Mouse (Mus musculus): ENCODE results near the gene Wdfy1. TPM values are rescaled to one million over a fixed set of nuclear protein-coding genes. Genes with fewer than 3 reads are reported as not detected.

Gene Wdfy1
- total RNA-seq, 2 experiments from 2014 or later = 39.3 to 42.0 TPM

DNA sequence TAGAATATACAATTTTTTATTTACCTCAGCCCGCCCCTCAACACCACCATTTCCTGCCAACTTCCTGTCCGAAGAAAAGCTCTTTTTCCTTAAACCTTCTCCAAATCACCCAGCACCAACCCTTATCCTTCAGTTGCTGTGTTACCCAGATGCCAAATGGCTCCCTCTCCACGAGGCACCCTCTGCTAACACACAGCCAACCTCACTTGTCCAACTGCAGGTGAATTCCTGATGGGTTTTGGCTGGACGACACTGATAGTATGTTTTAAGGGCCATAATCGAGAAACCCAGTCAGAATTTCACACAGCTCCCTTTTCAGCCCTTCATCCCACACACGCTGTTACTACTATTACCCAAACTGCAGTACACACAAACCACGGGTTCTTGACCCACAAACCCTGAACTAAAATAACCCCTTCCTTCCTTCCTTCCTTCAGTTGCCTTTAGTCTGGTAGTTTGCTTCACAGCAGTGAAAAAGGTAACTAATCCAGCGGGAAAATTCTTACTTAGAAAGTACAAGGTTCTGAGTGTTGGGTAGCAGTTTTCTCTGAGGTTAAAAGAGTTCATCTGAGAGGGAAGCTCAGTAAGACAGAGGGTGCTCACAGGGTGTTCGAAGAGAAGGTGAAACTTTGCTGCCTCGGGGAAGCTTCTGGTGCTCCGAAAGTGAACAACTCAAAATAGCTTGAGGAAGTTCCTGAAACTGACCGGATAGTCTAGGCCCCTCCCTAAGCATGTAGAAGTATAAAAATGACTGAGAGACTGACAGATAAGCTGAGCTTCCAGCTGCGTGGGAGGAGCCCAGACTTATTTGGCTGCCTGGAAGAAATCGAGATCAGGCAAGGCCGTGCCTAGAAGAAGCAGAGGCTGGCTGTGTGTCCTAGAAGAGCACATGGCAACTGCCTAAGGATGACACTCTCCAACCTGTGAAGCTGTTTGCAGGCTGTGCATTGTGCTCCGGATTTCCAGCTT is 13.4 kb downstream of the Wdfy1 start:
- intact Hi-C loops (cut with DNase I) = no loop called here
- no peak for DNase-seq (ENCODE audit: low spot score in 2 of 2)

DNA sequence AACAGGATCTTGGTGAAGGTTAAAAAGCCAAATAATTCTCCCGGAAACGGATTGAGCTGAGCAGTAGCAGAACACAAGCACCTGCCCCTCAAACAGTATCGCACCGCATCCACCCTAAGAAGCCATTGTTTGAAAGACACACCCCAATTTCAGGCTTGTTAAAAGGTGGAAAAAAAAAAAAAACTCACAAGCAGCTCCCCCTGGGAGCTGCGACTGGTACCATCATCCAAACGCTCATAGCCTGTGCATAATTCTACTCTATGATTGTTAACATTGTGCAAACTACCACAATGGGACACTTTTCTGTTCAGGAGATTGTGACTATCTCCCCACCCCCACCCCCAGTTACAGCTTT is 14.0 kb downstream of the Wdfy1 start:
- DNase-seq (ENCODE audit: low spot score in 2 of 2) = no peak
- intact Hi-C loops (cut with DNase I) = no loop called here

DNA sequence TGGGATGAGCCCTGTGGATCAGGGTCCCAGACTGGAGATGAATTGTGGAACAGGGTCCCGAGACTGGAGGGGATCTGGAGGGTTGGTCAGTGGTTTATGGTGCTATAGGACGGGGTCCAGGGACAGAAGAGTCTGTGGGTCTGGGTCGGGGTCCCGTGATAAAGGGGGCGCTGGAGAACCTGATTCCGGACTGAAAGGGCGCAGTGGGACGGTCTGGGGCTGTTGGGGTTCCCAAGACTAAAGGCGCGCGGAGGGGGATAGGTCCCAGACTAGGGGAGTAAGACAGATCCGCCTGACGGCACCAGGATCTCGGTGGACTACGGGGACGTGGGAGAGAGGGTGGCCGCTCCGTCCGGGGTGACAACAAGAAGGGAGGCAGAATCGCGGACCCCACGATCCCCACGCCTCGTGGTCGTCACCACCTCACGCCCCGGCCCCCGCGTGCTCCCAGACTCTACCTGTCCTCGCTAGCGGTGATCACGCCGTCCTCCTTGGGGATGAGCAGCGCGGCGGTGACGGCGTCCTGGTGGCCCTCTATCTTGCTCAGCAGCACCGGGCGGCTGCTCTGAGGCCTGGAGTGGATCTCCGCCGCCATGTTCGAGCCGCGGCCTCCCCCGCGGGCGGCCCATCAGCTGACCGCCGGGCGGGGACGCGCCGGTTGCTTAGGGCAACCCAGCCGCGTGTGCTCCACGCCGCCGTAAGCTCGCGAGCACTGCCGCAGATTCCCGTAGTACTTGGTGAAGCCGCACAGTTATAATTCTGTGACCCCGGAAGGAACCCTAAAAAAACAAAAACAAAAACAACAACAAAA is 14.6 kb downstream of the Wdfy1 start:
- intact Hi-C loops (cut with DNase I) = no loop called here
- peak; percentile 80 to 86 for DNase-seq (ENCODE audit: low spot score in 2 of 2)

DNA sequence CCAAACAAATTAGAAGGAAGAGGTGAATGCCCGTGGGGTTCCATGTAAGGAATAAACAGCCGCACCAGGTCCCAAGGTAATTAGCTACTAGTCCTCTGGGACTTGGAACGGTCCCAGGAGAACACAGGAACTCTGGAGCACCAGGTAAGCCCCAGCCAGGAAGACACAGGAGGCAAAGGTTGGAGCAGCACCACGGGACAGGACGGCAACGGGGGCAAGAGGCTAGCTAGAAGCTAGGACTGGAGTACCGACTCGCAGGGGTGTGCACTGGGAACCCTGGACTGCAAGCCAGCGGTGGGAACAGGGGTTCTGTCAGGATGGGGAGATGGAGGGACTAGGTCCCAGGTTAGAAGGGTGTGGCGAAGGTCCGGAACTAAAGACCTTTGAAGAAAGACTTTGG is 15.3 kb downstream of the Wdfy1 start:
- DNase-seq (ENCODE audit: low spot score in 2 of 2) = no peak
- intact Hi-C loops (cut with DNase I) = no loop called here

DNA sequence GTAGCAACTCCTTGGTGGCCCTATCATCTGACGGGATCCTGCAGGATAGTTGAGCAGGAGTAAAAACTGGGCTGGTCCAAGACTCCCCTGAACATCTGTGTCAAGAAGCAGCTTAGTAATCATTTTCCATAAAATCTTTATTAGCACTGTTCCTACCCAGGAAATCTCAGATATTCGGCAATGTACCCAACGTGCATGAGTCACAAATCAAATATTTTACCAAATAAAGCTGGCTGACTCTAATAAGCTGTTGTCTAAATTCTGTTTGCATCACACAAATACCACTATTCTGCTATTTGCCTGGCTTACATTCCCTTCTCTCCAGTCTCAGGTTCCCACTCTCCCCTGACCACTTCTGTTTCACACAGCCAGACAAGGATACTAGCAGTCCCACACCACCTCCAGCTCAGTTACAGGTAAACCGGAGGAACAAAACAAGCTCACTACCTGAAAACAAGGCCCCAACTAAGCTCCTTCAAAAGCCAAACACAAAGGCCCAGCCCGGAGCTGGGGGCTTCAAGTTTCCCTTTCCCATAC is 16.4 kb downstream of the Wdfy1 start:
- intact Hi-C loops (cut with DNase I) = no loop called here
- no peak for DNase-seq (ENCODE audit: low spot score in 2 of 2)

DNA sequence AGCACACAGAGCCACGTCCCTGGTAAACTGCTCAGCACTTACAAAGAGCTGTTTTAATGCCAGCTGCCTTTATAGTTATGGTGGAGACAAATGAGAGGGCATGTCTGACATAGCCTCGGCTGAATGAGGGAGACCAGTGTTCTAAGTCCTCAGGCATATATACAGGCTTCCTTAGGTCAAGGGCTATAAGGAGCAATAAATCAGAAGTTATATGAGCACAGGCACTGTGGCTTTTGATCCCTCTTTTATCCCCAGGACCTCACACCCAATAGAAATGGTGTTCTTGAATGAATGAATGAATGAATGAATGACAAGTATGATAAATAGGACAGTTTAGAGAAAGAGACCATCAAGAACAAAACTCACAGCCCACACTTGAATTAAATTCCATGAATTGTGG is 16.9 kb downstream of the Wdfy1 start:
- no peak for DNase-seq (ENCODE audit: low spot score in 2 of 2)
- intact Hi-C loops (cut with DNase I) = no loop called here

DNA sequence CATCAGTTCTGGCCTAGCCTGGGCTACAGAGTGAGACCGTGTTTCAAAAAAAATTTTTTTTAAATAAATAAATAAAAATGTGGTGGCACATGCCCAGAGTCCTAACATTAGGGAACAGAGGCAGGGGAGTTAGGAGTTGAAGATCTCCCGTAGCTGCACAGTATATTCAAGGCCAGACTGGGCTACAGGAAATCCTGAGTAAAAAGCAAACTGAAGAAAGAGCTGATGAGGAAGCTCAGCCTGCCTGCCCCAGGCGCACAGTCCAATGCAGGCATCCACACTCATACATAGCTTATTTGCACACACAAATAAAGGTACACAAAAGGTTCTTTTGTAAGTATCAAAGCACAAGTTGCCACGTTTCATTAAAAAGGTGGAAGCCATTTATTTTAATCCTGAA is 18.3 kb downstream of the Wdfy1 start:
- DNase-seq (ENCODE audit: low spot score in 2 of 2) = no peak
- intact Hi-C loops (cut with DNase I) = no loop called here

DNA sequence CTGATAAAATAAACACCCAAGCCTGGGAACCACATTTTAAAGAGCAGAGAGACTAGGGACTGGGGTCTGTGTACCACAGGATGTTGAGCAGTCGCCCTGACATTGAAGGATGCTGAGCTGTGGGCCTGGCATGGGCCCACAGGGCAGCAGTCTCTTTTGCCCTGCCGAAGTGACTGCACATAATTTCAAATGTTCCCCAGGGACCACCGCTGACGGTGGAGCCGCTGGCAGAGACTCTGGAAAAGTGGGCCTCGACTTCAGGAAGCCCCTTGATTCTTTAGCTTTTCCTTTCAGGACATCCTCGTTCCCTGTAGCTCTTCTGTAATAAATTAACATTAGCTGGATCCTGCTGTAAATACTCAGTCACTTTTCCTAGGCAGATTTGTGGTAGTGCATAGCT is 18.8 kb downstream of the Wdfy1 start:
- no peak for DNase-seq (ENCODE audit: low spot score in 2 of 2)
- intact Hi-C loops (cut with DNase I) = no loop called here

DNA sequence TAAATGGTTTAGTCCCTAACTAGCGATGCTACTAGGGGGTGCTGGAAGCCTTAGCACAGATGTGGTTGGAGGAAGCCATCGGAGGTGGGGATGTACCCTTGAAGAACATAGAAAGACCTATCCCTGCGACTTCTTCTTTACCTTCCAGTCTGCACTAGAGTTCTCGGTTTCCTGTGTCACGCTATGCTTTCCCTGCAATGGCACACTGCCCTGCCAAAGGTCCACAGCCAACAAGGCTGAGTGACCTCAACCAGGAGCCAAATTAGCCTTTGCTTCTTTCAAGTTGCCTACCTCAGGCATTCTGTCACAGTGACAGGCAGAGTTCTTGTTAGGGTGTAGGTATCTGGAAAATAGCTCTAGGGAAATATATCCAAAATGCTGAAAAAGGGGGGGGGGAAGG is 19.5 kb downstream of the Wdfy1 start:
- no peak for DNase-seq (ENCODE audit: low spot score in 2 of 2)
- intact Hi-C loops (cut with DNase I) = no loop called here

DNA sequence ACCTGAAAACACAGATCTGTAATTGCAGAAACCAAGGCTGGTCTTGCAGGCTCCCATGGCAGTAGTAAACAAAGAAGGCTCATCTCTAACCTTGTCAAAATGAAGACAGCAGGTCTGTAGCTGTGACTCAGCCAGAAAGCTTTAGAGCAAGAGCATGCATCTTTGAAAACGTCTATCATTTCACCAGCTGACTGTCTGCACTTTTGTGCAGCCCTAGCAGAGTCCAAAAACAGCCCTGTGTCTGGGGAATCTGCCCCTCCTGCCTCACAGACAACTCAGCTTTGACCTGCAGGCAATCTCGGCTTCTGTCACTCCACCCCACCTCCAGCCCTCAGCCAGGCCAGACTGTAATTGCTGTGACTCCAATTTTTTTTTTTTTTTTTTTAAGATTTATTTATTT is 20.6 kb downstream of the Wdfy1 start:
- DNase-seq (ENCODE audit: low spot score in 2 of 2) = no peak
- intact Hi-C loops (cut with DNase I) = no loop called here

DNA sequence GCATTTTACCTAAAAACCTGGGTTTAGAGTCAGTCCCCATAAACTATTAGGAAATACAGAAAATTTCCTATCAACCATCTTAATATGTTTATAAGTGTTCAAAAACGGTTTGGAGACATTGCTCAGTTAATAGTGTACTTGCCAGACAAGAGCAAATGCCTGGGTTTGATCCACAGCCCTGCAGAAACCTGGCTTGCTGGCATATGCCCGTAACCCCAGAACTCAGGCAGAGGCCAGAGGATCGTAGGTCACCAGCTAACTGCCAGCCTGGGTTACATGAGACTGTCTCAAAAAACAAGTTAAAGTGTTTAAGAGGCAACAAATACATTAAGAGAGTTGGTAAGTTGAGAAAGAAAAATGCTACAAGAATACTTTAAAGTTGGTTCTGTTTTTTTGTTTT is 21.0 kb downstream of the Wdfy1 start:
- DNase-seq (ENCODE audit: low spot score in 2 of 2) = no peak
- intact Hi-C loops (cut with DNase I) = no loop called here

DNA sequence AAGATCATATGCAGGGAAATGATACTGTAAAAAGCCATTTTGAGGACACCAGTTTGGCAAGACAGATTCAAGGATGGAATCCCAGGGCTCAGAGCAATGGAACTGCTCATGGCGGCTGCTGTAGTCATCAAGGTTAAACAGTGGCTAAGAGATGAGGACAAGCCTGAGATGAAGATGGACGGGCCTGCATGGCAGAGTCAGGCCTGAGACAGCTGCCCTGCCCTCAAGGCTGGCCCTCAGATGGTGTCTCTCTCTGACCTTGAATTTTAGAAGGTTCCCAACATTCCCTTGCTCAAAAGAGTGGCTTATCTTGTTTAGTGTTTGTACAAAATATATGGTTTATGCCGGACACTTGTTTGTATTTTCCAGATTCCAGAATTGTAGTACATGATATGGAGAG is 22.5 kb downstream of the Wdfy1 start:
- intact Hi-C loops (cut with DNase I) = no loop called here
- DNase-seq (ENCODE audit: low spot score in 2 of 2) = no peak

DNA sequence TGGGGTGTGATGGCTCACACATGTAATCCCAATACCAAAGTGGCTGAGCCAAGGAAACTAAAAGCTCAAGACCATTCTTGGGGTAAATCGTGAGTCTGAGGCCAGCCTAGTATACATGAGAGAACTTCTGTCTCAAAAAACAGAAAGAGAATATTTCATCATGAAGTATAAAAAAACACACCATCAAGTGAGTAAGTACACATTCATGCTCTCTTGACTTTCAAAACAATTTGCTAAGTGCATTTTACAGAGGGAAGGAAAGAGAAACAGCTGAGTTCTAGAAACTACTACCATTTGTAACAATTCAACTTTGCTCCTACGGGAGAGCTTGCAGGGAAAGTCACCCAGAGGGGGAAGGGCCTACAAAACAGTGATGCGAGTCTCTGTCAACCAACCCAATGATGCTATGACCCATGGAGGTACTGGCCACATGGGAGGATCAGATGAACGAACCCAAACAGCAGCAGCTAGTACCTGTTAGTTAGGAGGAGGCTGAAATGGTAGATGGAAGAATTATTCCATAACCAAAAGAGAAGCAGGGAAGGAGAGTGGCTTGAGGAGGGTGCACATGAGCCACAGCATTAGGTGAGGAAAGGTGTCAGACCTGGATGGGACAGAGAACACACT is 23.1 kb downstream of the Wdfy1 start:
- intact Hi-C loops (cut with DNase I) = no loop called here
- no peak for DNase-seq (ENCODE audit: low spot score in 2 of 2)

DNA sequence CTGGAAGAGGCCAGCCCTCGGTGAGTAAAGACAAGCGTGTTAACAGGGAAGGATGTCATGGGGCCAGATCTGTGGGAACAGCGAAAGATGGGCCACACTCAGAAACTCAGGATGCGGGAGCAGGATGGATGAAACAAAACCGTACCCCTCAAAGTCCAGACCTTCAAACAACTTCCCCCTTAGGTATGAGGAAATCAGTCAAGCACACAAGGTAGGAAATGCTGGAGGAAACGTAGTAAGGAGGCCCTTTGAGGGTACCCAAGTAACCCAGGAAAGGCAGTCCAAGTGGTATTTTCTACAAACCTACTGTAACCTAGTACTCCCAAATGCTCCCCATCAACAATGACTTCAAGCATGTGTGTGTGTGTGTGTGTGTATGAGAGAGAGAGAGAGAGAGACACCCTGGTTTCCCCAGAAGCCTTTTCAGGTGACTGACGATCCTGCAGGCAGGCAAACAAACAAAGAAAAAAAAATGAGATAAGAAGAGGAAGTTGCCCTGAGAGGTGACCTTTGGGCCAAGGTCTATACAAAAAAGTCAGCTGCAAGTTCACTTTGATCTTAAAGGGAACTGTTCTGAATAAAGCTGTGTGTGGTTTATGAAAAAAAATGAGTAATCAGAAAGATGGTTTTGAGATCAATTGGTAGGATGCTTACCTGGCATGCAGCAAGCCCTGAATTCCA is 23.8 kb downstream of the Wdfy1 start:
- DNase-seq (ENCODE audit: low spot score in 2 of 2) = no peak
- intact Hi-C loops (cut with DNase I) = no loop called here

DNA sequence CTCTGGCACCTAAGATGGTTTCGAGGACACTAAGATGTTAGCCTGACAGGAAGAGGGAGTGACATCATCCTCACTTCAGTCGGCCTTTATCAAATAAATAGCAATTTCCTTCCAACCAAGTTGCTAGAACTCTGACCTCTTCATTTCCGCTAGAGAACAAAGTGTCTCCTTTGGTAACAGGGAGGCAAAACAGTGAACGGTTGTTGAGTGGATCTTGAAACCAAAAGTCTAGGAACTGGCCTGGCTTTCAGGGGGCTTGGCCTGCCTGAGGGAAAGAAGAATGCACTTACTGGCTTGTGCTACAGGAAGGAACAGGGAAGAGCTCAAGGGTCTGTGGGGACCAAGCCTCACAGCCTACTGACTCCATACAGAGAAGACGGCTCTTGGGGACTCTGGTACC is 24.8 kb downstream of the Wdfy1 start:
- DNase-seq (ENCODE audit: low spot score in 2 of 2) = no peak
- intact Hi-C loops (cut with DNase I) = no loop called here

DNA sequence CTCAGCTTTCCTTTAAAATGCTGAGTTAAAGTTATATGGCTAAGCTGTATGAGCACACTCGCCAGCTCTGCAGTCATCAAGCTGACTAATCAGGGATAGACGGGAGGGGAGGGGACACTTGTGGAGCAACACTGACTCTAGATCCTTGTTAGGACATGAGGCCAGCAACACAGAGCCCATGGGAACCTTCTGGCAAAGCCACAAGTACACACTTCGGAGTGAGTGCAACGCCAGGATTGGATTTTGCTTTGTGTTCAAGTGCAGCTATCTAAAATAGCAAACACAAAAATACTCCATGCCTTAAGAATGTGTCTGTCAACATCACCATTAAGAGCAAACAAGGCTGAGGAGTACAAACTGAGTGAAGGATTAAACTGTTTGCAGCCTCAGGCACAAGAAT is 29.9 kb downstream of the Wdfy1 start:
- intact Hi-C loops (cut with DNase I) = no loop called here
- DNase-seq (ENCODE audit: low spot score in 2 of 2) = no peak

DNA sequence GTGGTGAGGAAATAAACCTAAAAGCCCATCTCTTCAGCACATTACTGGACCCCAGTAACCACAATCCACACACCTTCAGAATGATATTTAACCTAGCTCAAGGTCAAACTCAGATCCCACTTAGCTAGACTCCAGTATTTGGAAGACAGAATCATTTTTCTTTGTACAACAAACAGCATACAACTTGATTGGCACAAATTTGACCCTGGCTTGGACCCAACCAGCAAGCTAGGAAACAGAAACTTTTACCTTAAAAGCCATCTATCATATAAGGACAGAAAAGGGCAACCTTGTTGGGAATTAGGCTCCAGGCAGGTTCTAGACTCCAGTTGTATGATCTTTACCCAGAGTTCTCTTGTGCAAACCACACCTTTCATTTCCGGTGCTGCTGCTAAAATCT is 32.6 kb downstream of the Wdfy1 start:
- intact Hi-C loops (cut with DNase I) = no loop called here
- no peak for DNase-seq (ENCODE audit: low spot score in 2 of 2)

DNA sequence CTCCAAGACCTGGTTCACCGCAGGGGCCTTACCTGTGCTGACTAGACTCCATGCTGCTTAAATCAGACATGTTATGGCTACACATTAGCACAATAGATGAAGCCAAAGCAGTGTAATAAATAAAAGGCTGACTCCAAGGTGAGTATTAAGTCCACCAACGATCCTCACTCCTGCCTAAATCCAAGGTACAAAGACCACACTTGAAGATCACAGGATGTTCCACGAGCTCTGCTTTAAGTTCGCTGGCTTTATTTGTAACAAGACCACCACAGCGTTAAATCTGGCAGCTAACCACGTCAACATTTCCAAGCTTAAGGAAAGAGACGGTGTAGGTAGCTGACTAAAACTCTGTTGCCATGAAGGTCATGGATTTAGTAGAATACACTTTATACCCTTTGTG is 33.0 kb downstream of the Wdfy1 start:
- intact Hi-C loops (cut with DNase I) = no loop called here
- DNase-seq (ENCODE audit: low spot score in 2 of 2) = no peak

DNA sequence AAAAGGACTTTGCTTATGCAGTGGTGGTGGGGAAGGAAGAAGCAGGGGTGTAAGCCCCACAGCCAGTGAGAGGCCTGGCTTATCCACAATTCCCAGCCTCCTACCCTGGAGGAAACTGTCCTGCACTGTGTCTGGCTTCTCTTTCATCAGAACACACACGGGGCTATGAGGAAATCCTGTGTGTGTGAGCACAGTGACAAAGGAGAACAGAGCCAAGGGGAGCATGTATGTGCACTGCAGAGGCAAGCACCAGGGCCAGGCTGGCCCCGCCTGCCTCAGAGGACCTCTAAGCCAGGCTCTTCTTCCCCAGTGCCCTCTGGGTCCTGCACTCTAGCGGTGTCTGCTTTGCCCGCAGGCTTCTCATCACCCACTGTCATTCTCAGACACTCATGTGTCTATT is 34.9 kb downstream of the Wdfy1 start:
- no peak for DNase-seq (ENCODE audit: low spot score in 2 of 2)
- intact Hi-C loops (cut with DNase I) = no loop called here

DNA sequence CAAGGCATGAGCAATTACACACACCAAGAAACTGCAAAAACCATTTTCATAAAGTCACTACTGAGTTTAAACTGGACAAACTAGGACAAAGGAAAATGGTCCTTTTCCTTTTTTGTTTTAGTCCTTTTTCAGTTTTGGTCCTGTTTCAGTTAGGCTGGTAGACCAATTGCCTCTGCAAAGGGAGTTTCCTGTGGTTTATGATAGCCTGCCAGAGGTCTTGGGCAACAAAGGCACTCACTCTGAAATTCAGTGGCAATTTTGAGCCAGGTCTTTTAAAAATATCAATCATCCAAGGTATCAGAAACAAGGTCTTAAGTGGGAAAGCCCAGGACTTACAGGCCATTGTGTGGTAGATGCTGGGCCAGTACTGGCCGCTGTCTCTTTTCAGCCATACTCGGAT is 36.2 kb downstream of the Wdfy1 start:
- DNase-seq (ENCODE audit: low spot score in 2 of 2) = no peak
- intact Hi-C loops (cut with DNase I) = no loop called here

Measured in left cerebral cortex, postnatal 14 days (tissue).